Mouse (Mus musculus) G1E (cell line): ENCODE data around the gene Zfp688.

ENCODE experiments used
- CTCF ChIP-seq: IDR thresholded peaks from 2 replicates; pipeline ENCODE4 v1.5.1; 2012; ENCODE audit warnings: low read depth, low read length, inconsistent platforms, mixed read lengths
- TAL1 ChIP-seq: conservative IDR thresholded peaks from 2 replicates; pipeline ENCODE4 v1.6.1; 2012; ENCODE audit warnings: low read depth, low read length, inconsistent platforms, mixed read lengths

DNA sequence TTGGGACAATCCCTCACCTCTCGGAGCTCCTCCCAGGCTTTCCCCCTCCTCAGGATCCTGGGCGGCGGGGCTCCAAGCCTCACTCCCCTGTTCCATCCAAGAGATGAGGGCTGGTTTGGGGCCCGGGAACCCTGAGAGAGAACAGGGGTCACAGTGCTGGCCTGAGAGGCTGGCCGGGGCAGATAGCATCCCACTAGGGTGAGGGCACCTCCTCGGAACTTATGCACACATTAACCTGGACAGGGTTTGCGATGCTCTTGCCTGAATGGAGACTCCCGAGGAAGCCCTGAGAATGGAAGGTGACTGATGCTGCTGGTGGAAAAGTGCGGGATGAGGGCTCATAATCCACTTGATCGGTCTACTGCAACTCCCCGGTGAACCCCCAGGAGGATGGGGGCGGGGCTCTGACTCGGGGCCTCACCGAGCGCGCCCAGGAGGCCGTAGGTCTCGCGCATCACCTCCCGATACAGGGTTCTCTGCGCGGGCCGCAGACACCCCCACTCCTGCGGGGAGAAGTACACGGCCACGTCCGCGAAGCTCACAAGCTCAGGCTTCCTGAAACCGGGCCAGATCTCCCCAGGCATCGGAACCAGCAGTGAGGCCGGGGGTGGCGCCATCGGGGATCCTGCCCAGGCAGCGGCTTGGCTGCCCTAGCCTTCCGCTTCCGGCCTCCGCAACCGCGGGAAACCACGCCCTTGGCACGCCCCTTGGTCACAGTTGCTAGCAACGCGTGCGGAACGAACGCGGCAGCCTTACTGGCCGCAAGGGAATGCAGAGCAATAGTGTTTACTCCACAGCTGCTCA, at the start of gene Zfp688:
- no peak for TF ChIP-seq CTCF
- TF ChIP-seq TAL1: no peak
